Mouse (Mus musculus): ENCODE results near the gene Rptor. TPM values are rescaled to one million over a fixed set of nuclear protein-coding genes. Genes with fewer than 3 reads are reported as not detected.

Gene Rptor
- polyA plus RNA-seq, 1 experiment from 2014 or later = 12.2 TPM

- WGBS = 79% methylated on average over 3 of the region's 3 CpGs
- no peaks in the 10 kb centered on the region for H3K27me3 ChIP-seq
- H3K4me1 ChIP-seq = peaks cover 12% of the 10 kb centered on the region
- no peaks in the 10 kb centered on the region for H3K36me3 ChIP-seq
- H3K27ac ChIP-seq (replicated peaks) = no peak overlapping the region
- no peak overlapping the region for H3K4me3 ChIP-seq (replicated peaks)
- H3K4me2 ChIP-seq (replicated peaks) = no peak overlapping the region
- no peaks in the 10 kb centered on the region for H3K9me3 ChIP-seq (replicated peaks)
- no peak for ATAC-seq (ENCODE audit: insufficient number of reproducible peaks, low FRiP score, low TSS enrichment, low read depth)
- H3K9ac ChIP-seq = no peak overlapping the region
These were observed 26.4 kb downstream of the Rptor start for GRCm38 (mm10) chr11:119629072-119629471.

GRCm38 (mm10) chr11:119630329-119630728 is 27.6 kb downstream of the Rptor start:
- ATAC-seq (ENCODE audit: insufficient number of reproducible peaks, low FRiP score, low TSS enrichment, low read depth) = no peak
- WGBS = 64% methylated on average over 5 of the region's 5 CpGs
- no peaks in the 10 kb centered on the region for H3K9me3 ChIP-seq (replicated peaks)
- H3K36me3 ChIP-seq = no peaks in the 10 kb centered on the region
- no peak overlapping the region for H3K4me3 ChIP-seq (replicated peaks)
- peaks cover 3% of the 10 kb centered on the region; the same call in 1 of the 2 replicates for H3K4me1 ChIP-seq
- no peak overlapping the region for H3K4me2 ChIP-seq (replicated peaks)
- H3K27me3 ChIP-seq = no peaks in the 10 kb centered on the region
- H3K27ac ChIP-seq (replicated peaks) = no peak overlapping the region
- H3K9ac ChIP-seq = no peak overlapping the region

GRCm38 (mm10) chr11:119631222-119631870 is 28.6 kb downstream of the Rptor start:
- Histone ChIP-seq H3K27ac (replicated peaks) (no peak overlapping the region), H3K4me1 (peaks cover 3% of the 10 kb centered on the region; the same call in 1 of the 2 replicates), H3K4me3 (replicated peaks) (no peak overlapping the region), H3K9ac (no peak overlapping the region), H3K4me2 (replicated peaks) (no peak overlapping the region), H3K36me3 (no peaks in the 10 kb centered on the region), H3K9me3 (replicated peaks) (no peaks in the 10 kb centered on the region), H3K27me3 (no peaks in the 10 kb centered on the region)
- ATAC-seq (ENCODE audit: insufficient number of reproducible peaks, low FRiP score, low TSS enrichment, low read depth) = no peak
- WGBS = 53% methylated on average over 3 of the region's 3 CpGs

DNA sequence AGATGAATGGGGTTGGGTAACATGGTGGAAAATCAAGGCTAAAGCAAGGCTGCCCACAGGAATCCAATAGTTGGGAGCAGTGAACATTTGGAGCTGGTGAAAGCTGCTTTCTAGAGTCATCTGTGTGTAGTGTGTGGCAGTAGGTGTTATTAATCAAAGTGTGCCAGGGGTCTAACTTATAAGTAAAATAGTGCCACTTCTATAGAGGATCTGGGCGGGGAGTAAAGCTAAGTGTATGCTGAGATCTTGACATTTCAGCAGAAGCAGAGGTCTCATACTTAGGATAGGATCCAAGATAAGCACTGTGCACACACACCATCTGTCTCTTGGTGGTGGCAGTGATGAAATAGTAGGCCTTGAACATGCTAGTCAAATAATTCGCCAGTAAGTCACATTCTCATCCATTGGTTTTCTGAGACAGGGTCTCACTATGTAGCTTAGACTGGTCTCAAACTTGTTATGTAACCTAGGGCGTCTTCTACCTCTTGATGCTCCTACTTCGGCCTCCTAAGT is 33.7 kb downstream of the Rptor start:
- Histone ChIP-seq H3K4me3 (replicated peaks) (no peak overlapping the region), H3K27ac (replicated peaks) (no peak overlapping the region), H3K9ac (no peak overlapping the region), H3K4me1 (peaks cover 16% of the 10 kb centered on the region), H3K27me3 (no peaks in the 10 kb centered on the region), H3K4me2 (replicated peaks) (no peak overlapping the region), H3K9me3 (replicated peaks) (no peaks in the 10 kb centered on the region), H3K36me3 (no peaks in the 10 kb centered on the region)
- no peak for ATAC-seq (ENCODE audit: insufficient number of reproducible peaks, low FRiP score, low TSS enrichment, low read depth)
- 88% methylated on average over 4 of the region's 4 CpGs for WGBS

GRCm38 (mm10) chr11:119637519-119637918 is 34.8 kb downstream of the Rptor start:
- no peaks in the 10 kb centered on the region for H3K27me3 ChIP-seq
- WGBS = 63% methylated on average over 6 of the region's 6 CpGs
- H3K36me3 ChIP-seq = no peaks in the 10 kb centered on the region
- H3K9me3 ChIP-seq (replicated peaks) = no peaks in the 10 kb centered on the region
- H3K27ac ChIP-seq (replicated peaks) = no peak overlapping the region
- peaks cover 16% of the 10 kb centered on the region for H3K4me1 ChIP-seq
- ATAC-seq (ENCODE audit: insufficient number of reproducible peaks, low FRiP score, low TSS enrichment, low read depth) = no peak
- H3K4me3 ChIP-seq (replicated peaks) = no peak overlapping the region
- H3K4me2 ChIP-seq (replicated peaks) = no peak overlapping the region
- no peak overlapping the region for H3K9ac ChIP-seq

DNA sequence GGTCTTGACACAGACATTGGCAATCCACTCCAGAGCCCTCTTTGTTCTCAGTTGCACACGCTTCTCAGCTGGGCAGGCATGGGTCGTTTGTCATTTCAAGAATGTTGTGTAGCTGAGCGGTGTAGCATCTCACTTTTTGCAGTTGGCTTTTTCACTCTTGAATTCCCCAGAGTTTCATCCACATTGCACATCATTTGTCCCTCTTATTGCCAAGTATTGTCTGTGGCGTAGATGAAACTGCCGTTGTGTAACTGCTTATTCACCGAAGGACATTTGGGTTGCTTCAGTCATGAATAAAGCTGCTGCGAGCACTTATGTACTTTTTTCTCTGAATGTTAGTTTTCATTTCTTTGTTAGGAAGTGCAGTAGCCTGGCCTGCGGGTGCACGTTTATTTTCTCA is 37.8 kb downstream of the Rptor start:
- no peak overlapping the region for H3K9ac ChIP-seq
- H3K27me3 ChIP-seq = no peaks in the 10 kb centered on the region
- no peaks in the 10 kb centered on the region for H3K9me3 ChIP-seq (replicated peaks)
- H3K4me3 ChIP-seq (replicated peaks) = no peak overlapping the region
- ATAC-seq (ENCODE audit: insufficient number of reproducible peaks, low FRiP score, low TSS enrichment, low read depth) = no peak
- H3K27ac ChIP-seq (replicated peaks) = no peak overlapping the region
- no peaks in the 10 kb centered on the region for H3K36me3 ChIP-seq
- 78% methylated on average over 9 of the region's 9 CpGs for WGBS
- peaks cover 16% of the 10 kb centered on the region for H3K4me1 ChIP-seq
- H3K4me2 ChIP-seq (replicated peaks) = no peak overlapping the region

DNA sequence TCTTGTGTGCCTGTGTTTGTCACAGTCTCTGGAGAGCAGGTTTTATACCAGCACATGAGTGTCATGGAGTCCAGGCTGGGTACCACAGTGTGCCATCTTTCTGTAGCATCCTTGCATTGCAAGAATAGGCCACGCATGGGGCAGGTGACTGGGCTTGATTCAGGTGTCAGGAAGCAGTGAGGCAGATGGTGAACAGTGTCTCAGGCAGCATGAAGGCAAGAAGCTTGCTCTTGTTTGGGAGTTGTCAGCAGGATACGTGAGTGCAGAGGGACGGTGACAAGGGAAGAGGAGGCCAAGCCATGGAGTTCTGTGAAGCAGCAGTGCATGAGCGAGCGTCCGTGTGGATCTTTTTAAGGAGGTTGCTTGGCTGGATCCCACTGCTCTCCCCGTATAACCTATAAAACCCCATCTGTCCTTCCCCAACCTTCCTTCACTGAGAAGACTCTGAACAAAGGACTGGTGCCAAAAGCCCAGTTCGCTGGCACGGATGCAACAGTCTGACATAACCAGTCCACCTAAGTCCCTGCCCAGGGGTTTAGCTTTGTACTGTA is 39.2 kb downstream of the Rptor start:
- ATAC-seq (ENCODE audit: insufficient number of reproducible peaks, low FRiP score, low TSS enrichment, low read depth) = no peak
- WGBS = 86% methylated on average over 9 of the region's 9 CpGs

DNA sequence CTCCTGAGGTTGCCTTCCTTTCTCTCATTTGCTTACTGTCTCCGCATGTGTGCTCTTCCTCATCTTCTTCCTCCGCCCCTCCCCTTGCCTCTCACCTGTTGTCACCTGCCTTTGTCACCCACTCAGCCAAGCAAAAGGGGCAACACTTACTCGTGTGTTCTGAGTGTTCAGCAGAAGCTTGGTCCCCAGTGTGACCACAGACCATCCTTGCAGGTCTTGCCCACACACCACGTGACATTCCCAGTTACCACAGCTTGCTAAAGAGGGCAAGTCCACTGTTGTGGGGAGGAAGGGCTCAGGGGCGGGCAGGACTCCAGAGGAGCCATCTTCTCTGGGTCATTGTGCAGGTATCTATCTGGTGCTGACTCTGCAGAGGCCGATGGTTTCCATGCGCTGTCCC is 40.6 kb downstream of the Rptor start:
- Histone ChIP-seq H3K4me1 (peaks cover 7% of the 10 kb centered on the region; the same call in 1 of the 2 replicates), H3K27me3 (no peaks in the 10 kb centered on the region), H3K9me3 (replicated peaks) (no peaks in the 10 kb centered on the region), H3K27ac (replicated peaks) (no peak overlapping the region), H3K4me2 (replicated peaks) (no peak overlapping the region), H3K36me3 (no peaks in the 10 kb centered on the region), H3K4me3 (replicated peaks) (no peak overlapping the region), H3K9ac (no peak overlapping the region)
- WGBS = 86% methylated on average over 7 of the region's 7 CpGs
- ATAC-seq (ENCODE audit: insufficient number of reproducible peaks, low FRiP score, low TSS enrichment, low read depth) = no peak

More for the DNA sequence above, 39.2 kb downstream of the Rptor start:
- Histone ChIP-seq H3K4me2 (replicated peaks) (no peak overlapping the region), H3K9ac (no peak overlapping the region), H3K36me3 (no peaks in the 10 kb centered on the region), H3K4me3 (replicated peaks) (no peak overlapping the region), H3K4me1 (peaks cover 12% of the 10 kb centered on the region), H3K27ac (replicated peaks) (no peak overlapping the region), H3K9me3 (replicated peaks) (no peaks in the 10 kb centered on the region), H3K27me3 (no peaks in the 10 kb centered on the region)

DNA sequence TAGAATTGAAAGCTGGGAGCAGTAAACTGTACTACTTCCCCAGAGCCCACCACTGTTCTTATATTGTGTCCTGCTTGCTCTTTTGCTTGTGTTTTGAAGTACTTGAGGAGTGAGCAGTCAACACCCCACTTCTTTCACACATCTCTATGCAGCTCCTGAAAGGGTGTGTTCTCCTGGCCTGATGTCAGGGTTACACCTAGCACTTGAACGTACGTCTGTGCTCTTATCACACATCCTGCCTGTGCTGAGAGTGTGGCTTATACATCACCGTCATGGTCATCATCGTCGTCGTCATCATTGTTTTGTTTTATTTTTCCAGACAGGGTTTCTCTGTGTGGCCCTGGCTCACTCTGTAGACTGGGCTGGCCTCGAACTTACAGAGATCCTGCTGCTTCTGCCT is 41.4 kb downstream of the Rptor start:
- Histone ChIP-seq H3K9ac (no peak overlapping the region), H3K27ac (replicated peaks) (no peak overlapping the region), H3K4me3 (replicated peaks) (no peak overlapping the region), H3K9me3 (replicated peaks) (no peaks in the 10 kb centered on the region), H3K36me3 (no peaks in the 10 kb centered on the region), H3K4me1 (peaks cover 8% of the 10 kb centered on the region; the same call in 1 of the 2 replicates), H3K4me2 (replicated peaks) (no peak overlapping the region), H3K27me3 (no peaks in the 10 kb centered on the region)
- no peak for ATAC-seq (ENCODE audit: insufficient number of reproducible peaks, low FRiP score, low TSS enrichment, low read depth)
- WGBS = 86% methylated on average over 7 of the region's 7 CpGs

GRCm38 (mm10) chr11:119644612-119645379 is 42.1 kb downstream of the Rptor start:
- Histone ChIP-seq H3K4me1 (peaks cover 15% of the 10 kb centered on the region; the same call in 1 of the 2 replicates), H3K36me3 (no peaks in the 10 kb centered on the region), H3K9ac (no peak overlapping the region), H3K27me3 (no peaks in the 10 kb centered on the region), H3K27ac (replicated peaks) (no peak overlapping the region), H3K4me2 (replicated peaks) (no peak overlapping the region), H3K9me3 (replicated peaks) (no peaks in the 10 kb centered on the region), H3K4me3 (replicated peaks) (no peak overlapping the region)
- WGBS = 76% methylated on average over 14 of the region's 14 CpGs
- no peak for ATAC-seq (ENCODE audit: insufficient number of reproducible peaks, low FRiP score, low TSS enrichment, low read depth)

DNA sequence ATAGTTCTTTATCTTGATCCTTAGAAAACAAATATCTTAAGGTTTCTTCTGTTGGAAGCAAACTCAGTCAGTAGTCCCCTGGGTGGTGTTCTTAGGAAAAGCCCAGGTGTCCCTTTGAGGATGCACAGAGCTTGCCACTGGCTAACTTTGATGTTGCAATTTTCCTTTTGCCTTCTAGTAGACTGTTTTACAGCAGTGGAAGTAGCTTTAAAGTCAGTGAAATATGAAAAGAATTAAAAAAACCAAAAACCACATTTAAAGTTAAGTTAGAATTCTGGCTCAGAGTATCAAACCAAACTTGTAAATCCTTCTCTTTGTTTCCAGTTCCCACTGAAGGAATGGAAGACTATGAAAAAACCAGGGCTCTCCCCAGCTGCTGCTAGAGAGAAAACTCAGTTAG is 47.8 kb downstream of the Rptor start:
- Histone ChIP-seq H3K9ac (no peak overlapping the region), H3K4me2 (replicated peaks) (no peak overlapping the region), H3K36me3 (no peaks in the 10 kb centered on the region), H3K27me3 (no peaks in the 10 kb centered on the region), H3K27ac (replicated peaks) (no peak overlapping the region), H3K4me3 (replicated peaks) (no peak overlapping the region), H3K4me1 (peaks cover 17% of the 10 kb centered on the region), H3K9me3 (replicated peaks) (no peaks in the 10 kb centered on the region)
- no peak for ATAC-seq (ENCODE audit: insufficient number of reproducible peaks, low FRiP score, low TSS enrichment, low read depth)

All from embryonic facial prominence, embryonic 15.5 days (tissue).